Mouse (Mus musculus) neutrophil, adult 5-6 weeks (primary cell): ENCODE results near the gene Gm20683. TPM values are rescaled to one million over a fixed set of nuclear protein-coding genes. Genes with fewer than 3 reads are reported as not detected.

Experiments
- ATAC-seq: fragments of 151-379, 151-347 bp; 2 replicates; pipeline ENCODE4 v1.8.0; 2017; ENCODE audit warnings: mild to moderate bottlenecking, moderate TSS enrichment; ENCODE audit not compliant: insufficient number of reproducible peaks, poor library complexity, low FRiP score, severe bottlenecking; ENCODE audit errors: extremely low read depth
- total RNA-seq: library from RNA; stranded (forward); fragments of 200-1000 nt; gene quantifications from 2 replicates; pipeline ENCODE4 v1.2.3, GENCODE M21; 2017

Gene Gm20683
- total RNA-seq, 1 experiment from 2014 or later = 3.4 TPM

DNA sequence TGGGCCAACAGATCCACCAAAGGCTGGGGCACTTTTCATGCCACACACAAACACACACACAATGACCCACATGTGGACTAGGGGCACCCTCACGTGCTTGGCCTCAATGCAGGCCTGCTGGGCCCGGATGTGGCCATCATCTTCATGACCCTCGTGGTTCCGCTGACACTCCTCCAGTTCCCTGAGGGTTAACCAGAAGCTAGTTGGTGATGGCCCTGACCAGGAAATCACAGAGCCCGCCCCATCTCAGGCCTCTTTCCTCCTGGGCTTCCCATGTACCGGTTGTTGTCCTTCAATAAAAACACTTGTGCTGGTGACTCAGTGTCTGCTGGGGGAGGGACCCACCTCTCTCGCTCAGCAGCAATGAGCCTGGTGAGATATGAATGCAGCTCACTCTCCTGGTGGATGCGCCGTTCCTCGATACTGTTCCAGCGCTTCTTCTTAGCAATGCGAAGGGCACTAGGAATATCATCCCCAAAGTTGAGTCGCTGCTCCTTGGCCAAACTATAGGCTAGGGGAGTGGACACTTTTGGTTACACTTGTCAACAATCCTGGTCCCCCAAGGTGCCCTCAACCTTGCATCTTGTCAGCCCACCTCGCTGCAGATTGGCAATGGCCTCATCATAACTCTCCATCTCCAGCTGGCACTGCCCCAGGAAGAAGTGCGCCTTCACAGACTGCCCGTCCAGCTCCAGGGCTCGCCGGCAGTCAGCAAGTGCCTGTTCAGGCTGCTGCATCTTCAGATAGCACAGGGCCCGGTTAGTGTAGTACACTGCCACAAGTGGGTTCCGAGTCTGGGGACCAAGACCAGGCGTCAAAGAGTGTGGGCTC lies 9.9 kb downstream of the Gm20683 start:
- ATAC-seq = no peak

DNA sequence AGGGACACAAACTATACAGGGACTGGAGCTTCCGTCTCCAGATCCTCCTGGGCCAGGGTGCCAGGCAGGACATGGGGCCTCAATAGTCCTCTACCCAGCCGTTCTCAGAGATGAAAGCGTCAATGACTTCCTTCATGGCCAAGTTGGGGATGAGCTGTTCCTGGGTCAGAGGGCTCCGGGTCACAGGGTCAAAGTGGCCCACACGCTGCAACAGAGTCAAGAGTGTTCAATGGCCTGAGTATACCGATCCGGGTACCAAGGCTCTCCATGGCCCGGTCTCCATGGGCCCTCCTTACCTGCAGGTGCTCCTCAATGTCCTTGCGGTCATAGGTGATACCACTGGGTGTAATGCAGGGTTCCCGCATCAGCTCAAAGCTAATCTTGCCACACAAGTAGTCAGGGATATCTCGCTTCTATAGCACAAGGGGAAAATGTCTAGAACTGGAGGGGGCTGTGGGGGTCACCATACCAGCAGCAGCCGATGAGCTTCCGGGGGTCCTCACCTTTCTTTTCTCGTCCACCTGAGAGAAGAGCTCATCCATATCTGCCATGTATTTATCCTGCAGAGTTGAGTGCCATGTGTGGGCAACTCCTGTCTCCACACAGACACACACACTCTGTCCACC lies 10.6 kb downstream of the Gm20683 start:
- ATAC-seq = no peak

DNA sequence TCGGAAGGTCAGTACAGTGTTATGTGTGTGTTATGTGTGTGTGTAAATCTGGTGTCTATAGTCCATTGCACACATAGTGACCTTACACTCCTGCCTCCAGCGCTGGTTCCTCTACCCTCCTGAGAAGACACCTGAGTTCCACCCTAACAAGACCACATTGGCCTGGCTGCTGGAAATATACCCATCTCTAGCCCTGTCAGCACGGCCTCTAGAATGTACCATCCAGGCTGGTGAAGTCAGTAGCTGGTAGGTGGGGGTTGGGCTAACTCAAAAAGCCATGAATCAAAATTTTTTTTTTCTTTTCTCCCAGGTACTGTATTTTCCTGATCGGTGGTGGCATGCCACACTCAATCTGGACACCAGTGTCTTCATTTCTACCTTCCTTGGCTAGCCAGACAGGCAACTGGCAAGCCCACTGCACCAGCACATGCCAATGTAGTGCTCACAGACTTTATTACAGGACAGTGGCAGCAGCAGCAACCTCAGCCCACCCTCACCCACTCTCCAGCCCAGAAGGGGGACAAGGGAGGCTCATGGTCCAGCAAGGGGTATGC lies 11.3 kb downstream of the Gm20683 start:
- ATAC-seq = no peak

DNA sequence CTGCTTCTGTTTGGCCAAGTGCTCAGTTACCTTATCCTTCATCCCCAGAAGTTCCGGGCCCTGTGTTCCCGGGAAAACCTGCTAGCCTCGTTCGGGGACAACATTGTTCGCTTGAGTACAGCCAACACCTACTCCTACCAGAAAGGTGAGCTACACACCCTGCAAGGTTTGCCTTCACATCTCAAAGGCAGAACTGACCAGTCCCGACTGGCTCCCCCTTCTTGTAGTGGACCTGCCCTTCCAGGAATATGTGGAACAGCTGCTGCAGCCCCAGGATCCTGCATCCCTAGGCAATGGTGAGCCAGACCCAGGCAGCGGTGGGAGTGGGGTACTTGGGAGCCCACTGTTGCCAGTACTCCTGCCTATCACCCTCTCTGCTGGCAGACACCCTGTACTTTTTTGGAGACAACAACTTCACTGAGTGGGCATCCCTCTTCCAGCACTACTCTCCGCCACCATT lies 12.0 kb downstream of the Gm20683 start:
- ATAC-seq = no peak

DNA sequence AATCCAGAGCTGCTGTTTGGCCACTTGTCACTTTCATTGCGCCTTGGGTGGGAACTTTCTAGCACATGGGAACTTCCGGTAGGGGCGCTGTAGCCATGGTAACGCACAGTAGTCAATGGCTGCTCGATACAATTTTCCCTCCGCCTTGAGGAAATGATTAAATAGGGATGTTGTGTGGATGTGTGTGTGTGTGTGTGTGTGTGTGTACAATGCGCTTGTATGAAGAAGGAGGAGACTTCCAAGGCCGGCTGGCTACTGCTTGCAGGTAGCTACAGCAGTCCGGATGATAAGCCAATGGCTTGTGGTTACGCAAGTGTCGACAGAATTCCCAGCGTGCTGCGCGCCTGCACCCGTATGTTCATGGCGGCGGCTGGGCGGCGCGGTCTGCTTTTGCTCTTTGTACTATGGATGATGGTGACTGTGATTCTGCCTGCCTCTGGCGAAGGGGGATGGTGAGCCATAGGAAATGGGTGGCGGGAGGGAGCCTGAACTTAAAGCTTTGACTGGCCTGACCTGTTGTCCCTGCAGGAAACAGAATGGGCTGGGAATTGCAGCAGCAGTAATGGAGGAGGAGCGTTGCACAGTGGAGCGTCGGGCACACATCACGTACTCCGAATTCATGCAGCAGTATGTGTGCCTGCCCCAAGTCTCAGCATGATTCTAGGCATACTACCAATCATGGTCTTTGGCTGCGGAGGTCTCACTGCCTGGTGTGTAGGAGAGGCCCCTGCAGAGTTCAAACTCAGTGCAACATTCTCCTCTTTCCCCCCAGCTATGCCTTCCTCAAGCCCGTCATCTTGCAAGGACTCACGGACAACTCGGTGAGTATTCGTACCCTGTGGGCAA lies 12.6 kb downstream of the Gm20683 start, which contains the start of gene Jmjd8:
TSS of gene Jmjd8 (plus strand) at position 156 of the 846 bp plus-strand sequence.
- no peak for ATAC-seq

DNA sequence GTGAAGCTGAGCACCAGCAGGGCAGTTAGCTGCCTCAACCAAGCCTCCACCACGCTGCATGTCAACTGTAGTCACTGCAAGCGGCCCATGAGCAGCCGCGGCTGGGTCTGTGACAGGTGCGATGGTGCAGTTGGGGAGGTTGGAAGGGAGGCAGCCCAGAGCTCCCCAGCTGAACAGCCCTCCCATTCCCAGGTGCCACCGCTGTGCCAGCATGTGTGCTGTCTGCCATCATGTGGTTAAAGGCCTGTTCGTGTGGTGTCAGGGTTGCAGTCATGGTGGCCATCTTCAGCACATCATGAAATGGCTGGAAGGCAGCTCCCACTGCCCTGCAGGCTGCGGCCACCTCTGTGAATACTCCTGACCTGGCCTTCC lies 13.4 kb downstream of the Gm20683 start:
- no peak for ATAC-seq

DNA sequence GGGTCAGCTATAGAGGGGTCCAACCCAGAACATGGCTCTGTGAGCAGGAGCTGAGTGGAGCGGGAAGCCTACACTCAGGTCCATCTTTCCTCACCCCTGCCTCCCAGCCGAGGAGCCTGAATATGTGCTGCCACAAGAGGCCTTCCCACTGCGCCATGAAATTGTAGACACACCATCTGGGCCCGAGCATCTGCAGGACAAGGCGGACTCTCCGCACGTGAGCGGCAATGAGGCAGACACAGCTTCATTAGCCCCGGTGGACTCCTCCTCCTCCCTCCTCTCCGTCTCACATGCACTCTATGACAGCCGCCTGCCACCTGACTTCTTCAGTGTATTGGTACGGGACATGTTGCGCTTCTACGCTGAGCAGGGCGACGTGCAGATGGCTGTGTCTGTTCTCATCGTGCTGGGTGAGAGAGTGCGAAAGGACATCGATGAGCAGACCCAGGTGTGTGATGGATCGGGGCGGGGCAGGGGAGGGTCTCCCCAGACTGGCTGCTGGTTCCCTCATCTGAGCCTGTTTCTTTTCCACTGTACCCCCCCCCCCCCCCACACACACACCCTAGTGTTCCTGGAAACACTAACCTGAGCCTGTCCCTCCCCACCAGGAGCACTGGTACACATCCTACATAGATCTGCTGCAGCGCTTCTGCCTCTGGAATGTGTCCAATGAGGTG lies 13.9 kb downstream of the Gm20683 start:
- no peak for ATAC-seq

DNA sequence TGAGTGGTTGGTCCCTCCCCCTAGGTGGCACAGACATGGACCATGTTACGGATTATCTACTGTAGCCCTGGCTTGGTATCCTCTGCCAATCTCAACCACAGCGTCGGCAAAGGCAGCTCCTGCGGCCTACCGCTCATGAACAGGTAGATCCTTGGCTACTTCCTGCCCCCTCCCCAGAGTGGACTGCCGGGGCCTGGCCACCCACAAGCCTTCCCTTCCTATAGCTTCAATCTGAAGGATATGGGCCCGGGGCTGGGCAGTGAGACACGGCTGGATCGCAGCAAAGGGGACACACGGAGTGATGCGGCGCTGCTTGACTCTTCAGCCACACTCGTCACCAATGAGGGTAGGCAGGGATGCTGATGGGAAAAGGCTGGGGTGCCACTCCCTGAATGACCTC lies 14.6 kb downstream of the Gm20683 start:
- no peak for ATAC-seq

DNA sequence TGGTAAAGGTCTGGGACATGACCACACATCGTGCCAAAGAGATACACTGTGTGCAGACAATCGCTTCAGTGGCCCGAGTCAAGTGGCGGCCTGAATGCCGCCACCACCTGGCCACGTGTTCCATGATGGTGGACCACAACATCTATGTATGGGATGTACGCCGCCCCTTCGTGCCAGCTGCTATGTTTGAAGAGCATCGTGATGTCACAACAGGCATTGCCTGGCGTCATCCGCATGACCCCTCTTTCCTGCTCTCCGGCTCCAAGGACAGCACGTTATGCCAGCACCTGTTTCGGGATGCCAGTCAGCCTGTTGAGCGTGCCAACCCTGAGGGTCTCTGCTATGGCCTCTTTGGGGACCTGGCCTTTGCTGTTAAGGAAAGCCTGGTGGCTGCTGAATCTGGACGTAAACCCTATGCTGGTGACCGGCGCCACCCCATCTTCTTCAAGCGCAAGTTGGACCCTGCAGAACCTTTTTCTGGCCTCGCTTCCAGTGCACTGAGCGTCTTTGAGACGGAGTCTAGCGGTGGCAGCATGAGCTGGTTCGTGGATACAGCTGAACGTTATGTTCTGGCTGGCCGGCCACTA lies 15.5 kb downstream of the Gm20683 start:
- ATAC-seq = no peak

DNA sequence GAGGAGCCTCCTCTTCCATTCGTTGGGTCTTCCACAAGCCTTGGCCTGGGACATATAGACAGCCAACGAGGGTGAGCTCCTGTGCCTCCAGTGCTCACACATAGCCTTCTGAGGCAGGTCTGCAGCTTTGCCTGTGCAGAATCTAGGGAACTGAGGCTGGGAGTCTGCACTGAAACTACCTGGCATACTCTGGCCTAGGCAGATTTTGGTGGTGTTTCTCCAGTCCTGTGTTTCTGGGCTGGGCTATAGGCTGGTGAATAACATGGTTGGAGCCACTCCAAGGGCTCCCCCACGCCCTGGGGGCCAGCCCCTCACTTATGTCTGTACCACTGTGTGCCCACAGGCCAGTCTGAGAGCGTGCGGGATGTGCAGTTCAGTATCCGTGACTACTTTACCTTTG lies 16.3 kb downstream of the Gm20683 start:
- ATAC-seq = no peak

DNA sequence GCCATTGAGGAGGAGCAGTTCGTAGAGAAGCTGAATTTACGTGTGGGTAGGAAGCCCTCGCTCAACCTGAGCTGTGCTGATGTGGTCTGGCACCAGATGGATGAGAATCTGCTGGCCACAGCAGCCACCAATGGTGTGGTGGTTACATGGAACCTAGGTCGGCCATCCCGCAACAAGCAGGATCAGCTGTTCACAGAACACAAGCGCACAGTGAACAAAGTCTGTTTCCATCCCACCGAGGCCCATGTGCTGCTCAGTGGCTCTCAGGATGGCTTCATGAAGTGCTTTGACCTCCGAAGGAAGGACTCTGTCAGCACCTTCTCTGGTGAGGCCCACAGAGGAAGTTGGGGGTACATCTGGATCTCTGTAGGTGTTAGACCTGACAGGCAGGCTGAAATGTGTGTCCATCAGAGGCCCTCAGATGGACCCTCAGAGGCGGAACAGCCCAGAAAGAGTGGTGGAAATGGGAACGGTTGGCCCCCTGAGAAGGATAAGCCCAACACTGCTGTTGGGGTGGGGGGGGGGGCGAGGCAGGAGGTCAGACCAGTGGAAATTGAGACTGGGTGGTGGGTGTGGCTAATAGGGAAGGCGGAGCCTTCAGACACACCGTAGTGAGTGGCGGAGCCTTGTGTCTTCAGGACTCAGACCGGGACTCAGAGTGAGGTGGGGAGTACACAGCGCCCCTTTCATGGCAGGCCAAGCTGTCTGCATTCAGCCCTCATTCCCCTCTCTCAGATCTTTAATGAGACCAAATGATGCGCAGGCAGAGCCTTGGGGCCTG lies 17.0 kb downstream of the Gm20683 start:
- ATAC-seq = no peak

DNA sequence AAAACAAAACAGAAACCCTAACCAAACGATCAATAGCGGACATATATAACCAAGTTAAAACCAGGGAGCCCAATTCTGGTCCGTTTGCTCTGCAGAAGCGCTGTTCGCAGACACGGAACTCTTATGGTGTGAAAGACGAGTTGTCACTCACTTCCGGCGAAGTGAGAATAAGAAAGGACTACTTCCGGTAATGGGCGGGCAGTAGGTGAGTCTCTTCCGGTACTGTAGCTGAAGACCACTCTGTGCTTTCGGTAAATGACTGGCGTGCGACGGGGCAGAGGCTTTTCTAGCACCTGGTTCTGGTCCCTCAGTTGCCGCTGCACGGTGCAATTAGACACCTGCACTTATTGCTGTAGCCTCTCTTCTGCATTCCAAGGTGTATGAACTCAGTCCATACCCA lies 18.1 kb downstream of the Gm20683 start, which contains the start of gene Wdr24:
TSS of gene Wdr24 (plus strand) at position 176 of the 400 bp plus-strand sequence.
- peak; percentile 76 for ATAC-seq

DNA sequence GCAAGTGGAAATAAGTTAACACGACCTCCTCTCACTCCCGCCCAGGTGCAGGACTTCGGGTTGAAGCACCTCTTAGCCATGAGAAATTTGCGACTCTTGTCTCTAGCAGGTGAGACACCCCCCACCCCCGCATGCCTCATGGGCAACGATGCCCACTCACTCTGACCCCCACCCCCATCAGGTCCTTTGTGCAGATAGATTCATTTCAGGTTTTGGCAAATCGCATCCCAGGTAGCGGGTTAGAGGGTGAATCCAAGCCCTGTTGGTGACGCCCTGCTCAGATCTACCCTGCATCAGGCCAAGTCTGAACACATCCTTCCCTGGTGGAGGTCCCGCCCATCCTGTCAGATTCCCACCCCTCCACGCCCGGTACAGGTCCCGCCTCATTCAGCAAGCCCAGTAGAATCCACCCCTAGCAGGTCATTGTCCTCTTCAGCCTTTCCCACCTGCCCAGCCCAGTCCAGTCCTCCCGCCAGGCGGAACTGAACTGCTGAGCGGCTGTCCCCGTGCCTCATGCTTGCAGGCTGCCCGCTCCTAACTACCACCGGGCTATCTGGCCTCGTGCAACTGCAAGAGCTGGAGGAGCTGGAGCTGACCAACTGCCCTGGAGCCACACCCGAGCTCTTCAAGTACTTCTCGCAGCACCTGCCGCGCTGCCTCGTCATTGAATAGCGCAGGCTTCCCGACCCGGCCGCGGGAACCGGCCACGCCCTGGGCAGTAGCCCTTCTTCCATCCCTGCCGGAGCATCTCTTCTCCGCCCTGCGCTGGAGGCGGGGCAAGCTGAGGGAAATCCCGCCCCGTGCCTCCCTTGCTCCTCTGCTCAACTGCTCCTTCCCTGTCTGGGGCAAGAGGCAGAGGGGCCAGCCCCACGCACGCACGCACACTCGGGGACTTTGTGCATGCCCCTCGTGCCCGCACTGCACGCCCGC lies 22.4 kb downstream of the Gm20683 start:
- no peak for ATAC-seq

DNA sequence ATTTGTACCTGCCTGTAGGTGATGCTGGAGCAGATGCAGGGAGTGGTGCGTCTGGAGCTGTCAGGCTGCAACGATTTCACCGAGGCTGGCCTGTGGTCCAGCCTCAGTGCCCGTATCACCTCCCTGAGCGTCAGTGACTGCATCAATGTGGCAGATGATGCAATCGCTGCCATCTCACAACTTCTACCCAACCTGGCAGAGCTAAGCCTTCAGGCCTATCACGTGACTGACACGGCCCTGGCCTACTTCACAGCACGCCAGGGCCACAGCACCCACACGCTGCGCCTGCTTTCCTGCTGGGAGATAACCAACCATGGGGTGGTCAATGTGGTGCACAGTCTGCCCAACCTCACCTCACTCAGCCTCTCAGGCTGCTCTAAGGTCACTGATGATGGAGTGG lies 23.9 kb downstream of the Gm20683 start:
- no peak for ATAC-seq

DNA sequence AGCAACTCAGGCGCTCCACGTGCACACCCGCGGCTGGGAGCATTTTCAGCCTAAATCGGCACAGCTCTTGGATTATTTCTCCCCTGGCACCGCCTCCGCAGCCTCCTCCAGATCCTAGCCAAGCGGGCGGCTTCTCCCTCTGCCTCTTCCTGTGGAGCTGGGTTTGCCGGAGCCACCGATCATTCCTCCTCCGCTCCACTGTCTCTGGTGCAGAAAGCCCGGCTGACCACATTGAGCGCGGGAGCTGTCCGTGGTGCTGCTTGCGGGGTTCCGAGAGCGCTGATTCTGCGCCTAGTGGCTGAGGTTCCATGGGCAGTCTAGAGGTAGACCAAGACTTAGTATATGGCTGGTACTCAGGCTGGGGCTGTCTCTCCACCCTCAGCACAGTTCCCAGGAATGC lies 28.1 kb downstream of the Gm20683 start:
- ATAC-seq = peak; percentile 54

DNA sequence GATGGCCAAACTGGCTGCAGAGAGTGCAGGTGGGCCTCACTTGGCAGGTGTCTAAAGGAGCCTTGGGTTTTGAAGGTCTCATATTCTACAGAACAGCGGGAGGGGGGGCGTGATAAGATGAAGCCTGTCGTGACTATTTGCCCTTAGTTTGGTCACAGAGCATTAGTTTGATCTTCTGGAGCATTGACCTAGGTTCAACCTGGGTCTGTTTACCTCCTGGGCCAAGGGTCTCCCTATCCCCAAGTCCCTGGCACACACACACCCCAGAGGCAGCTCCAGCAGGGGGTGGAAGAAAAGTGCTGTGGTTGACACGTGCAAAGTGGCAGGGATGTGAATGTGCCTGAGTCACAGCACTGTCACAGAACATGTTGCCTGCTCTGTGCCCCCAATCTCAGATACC lies 30.7 kb downstream of the Gm20683 start:
- ATAC-seq = no peak
